Mouse (Mus musculus) liver, embryonic 14.5 days (tissue): ENCODE results near the gene Raver1.

Experiments used
- CTCF ChIP-seq: IDR thresholded peaks from 2 replicates; pipeline ENCODE4 v1.5.1; 2016; ENCODE audit warnings: antibody characterized with exemption, low read depth, control low read depth
- EP300 ChIP-seq: IDR thresholded peaks from 2 replicates; pipeline ENCODE4 v1.6.1; 2016; ENCODE audit warnings: antibody characterized with exemption, low read depth

DNA sequence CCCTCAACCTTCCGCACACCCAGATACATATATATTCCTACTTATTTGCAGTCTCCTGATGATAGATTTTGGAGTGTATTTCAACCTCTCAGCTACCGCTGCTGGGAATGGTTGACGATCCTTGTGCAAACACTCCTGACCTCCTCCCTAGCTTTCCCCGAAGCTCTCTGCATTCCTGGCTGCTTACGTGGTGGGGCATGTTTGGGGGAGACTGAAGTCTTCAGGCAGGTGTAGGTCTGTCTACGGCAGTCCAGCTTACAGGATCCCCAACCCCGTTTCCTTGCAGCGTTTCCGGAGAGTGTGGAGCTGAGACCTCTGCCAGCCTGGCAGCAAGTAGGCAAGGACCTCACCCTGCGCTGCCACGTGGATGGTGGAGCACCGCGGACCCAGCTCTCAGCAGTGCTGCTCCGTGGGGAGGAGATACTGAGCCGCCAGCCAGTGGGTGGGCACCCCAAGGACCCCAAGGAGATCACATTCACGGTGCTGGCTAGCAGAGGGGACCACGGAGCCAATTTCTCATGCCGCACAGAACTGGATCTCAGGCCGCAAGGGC lies 66.5 kb downstream of the Raver1 start:
- TF ChIP-seq CTCF (no peak), EP300 (no peak)
